Mouse (Mus musculus) T-helper 17 cell (primary cell): ENCODE data around the gene Cox20.
"Not testable (repeated sequence)": the region's sequence is repeated elsewhere in the genome, so short reads cannot be mapped to it uniquely, and the experiment has no call there.

Source experiments
- in situ Hi-C, 2 experiments: fragments of 300-600 bp; cut with MboI, MseI; formaldehyde crosslinking; loops; 1 replicate in 1 of 2; 2 replicates in 1 of 2; pipeline ENCODE4 v1.15.1; 2025; ENCODE audit warnings: high pct_unique_total_duplicates in 2 of 2

Cox20 gene

GRCm38 (mm10) chr1:178318389-178319184, at the start of gene Cox20:
Cox20 (plus strand) TSS chr1:178319130.
- in situ Hi-C loops, result loop anchor here (10.0 kb wide), 2 partner anchors 334 to 514 kb away; partner anchors contain the start of gene Catspere2 (in 1 of the 2)

- in situ Hi-C loops, result loop anchor here in 1 of 2 experiments (25.0 kb wide), 1 partner anchor 1067 kb away; no protein-coding TSS in a partner anchor
Observed at GRCm38 (mm10) chr1:178270635-178271034, 48.3 kb upstream of the Cox20 start.

DNA sequence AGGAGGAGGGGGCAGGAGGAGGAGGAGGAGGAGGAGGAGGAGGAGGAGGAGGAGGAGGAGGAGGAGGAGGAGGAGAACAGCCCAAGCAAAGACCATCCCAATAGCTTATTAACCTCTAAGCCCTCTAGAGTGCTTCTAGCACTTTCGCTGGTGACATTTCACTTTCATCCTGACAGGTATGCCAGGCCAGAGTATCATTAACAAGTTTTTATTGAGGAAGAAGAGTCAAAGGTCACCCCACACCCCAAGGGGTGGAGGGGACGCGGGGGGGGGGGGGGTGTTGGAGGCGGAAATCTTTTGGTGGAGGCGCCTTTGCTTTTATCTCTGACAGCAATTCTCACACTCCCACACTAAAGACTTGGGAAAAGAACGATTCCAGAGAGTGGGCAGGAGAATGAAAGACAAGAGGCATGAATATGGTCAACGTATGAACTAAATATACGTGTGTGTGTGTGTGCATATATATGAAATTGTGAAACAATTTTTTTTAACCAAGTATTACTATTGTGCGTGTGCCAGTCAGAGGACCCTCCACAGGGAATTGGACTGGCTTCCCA, 43.7 kb upstream of the Cox20 start:
- in situ Hi-C loops, result no loop called here

DNA sequence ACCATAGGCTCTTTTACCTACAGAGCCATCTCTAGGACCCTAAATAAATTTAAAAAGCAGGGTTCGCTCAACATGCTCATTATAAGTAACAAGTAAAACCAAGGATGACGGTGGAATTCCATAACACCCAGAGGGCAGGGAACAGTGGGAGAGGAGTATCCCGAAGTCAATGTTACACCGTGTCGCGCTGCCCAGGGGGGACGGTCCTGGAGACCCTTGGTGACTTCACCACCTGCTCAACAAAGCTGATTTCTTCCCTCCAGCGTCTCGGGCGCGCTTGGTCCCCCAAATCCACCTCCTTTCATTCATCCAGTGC, 43.2 kb upstream of the Cox20 start:
- in situ Hi-C loops, result no loop called here

DNA sequence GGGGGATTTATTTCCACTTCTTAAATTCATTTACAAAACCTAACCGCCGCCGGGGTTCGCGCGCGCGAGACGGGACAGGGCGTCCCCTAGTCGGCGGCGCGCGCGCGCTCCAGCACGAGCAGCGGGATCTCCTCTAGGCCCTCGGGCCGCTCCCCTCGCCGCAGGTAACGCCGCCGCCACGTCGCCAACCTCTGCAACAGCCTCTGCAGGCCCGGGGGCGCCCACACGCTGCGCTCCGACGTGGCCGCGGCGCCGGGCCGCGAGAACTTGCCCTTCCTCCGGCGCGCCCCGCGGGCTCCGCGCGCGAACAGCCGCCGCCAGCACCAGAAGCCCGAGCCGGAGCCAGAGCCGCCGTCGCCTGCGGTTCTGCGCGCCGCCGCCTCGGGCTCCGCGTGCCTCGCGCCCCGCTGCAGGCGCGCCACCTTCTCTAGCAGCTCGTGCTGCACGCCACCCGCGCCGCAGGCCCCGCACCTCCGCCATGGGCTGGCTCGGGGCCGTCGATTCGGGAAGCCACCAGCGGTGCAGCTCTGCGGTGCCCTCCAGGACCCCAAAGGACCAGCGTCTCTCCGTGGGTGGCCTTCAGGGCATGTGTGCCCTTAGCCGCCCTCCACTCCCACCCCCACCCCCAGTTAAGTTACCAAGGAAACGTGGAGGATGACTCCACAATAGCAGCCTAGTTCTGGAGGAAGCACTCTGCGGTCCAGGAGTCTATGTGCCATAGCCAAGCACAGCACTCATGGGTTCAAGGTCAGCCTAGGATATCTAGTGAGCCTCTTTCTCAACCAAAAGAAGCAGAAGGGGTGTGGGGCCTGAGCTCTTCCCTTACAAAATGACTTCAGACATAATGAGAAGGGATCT, 42.6 kb upstream of the Cox20 start:
- in situ Hi-C loops, result no loop called here

- in situ Hi-C loops, result not testable (repeated sequence)
Observed at GRCm38 (mm10) chr1:178283314-178283713, 35.6 kb upstream of the Cox20 start.

- in situ Hi-C loops, result no loop called here
Observed at GRCm38 (mm10) chr1:178283946-178284720, 34.8 kb upstream of the Cox20 start.

GRCm38 (mm10) chr1:178287601-178288176, 31.2 kb upstream of the Cox20 start:
- in situ Hi-C loops, result no loop called here

- in situ Hi-C loops, result no loop called here
Observed at GRCm38 (mm10) chr1:178291716-178292115, 27.2 kb upstream of the Cox20 start.

- in situ Hi-C loops, result no loop called here
Observed at GRCm38 (mm10) chr1:178294051-178294450, 24.9 kb upstream of the Cox20 start.

DNA sequence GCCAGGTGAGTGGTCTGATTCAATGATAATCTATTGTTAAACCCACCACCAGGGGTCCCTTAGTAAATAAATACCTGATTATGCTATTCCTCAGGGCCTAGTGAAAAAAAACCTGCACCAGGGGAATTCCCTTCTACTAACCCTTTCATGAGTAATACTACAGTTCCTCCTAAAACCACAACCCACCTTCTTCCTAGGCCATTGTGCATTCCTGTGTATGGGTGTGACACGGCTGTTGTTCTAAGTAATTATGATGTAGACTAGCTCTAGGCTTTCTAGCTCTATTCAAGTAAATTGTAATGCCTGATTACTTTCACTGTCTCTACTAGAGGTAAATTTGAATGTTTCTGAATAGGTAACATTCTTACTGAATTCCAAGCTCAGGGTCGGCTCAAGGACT, 17.7 kb upstream of the Cox20 start:
- in situ Hi-C loops, result loop anchor here (5.0 to 10.0 kb wide), 4 partner anchors 44 to 356 kb away; no protein-coding TSS in a partner anchor

DNA sequence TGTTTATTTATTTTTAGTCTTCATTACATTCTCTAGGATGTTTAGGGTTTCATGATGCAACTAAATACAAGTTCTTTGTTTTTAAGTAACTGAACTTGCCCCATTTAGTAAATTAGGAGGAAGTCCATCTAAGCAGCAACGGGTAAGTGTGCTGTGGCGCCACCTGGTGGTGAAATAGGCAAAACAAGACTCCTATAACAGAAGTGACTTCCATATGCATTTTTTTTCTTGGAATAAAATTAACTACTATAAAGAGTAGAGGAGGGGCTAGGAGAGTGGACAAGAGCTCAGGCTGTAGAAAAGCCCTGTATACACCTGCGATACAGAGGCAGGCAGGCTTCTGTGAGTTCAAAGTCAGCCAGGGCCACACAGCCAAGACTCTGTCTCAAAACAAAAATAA, 15.5 kb upstream of the Cox20 start:
- in situ Hi-C loops, result loop anchor here (5.0 to 10.0 kb wide), 4 partner anchors 46 to 359 kb away; no protein-coding TSS in a partner anchor

DNA sequence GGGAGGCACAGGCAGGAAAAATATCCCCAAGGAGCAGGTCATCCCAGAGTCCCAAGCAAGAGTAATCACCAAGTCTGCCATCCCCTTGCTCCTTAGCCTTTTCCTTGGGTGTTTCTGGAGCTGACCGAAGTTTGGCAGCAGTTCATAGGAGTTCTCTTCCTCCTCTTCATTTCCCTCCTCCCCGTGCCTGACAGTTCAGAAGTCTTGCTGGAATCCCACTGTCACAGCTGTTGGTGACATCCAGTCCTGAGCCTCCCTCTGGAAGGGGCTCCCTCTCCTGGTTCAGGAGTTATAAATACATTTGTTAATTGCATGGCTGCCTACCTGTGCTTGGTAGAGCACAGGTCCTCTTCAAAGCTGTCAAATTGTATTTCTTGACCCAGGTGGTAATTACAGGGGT, 9.4 kb upstream of the Cox20 start:
- in situ Hi-C loops, result loop anchor here (5.0 to 10.0 kb wide), 2 partner anchors 167 to 365 kb away; no protein-coding TSS in a partner anchor

DNA sequence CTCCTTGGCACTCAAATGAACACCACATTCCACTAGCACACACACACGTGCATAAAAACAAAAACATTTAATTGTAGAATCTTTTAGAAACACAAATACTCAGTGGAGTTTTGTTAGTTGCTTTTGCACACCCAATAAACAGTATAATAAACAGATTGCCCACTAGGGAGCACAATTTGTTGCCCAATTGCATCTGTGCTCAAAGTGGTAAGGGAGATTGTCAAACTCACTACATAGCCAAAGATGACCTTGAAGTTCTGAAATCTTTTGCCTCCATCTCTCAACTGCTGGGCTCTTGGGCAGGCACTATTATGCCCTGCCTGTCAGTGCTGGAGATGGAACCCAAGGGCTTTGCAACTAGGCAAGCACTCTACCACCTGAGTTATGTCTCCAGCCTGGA, 8.8 kb upstream of the Cox20 start:
- in situ Hi-C loops, result loop anchor here (5.0 to 10.0 kb wide), 3 partner anchors 113 to 505 kb away; partner anchors contain the start of gene Catspere2 (in 1 of the 2)

DNA sequence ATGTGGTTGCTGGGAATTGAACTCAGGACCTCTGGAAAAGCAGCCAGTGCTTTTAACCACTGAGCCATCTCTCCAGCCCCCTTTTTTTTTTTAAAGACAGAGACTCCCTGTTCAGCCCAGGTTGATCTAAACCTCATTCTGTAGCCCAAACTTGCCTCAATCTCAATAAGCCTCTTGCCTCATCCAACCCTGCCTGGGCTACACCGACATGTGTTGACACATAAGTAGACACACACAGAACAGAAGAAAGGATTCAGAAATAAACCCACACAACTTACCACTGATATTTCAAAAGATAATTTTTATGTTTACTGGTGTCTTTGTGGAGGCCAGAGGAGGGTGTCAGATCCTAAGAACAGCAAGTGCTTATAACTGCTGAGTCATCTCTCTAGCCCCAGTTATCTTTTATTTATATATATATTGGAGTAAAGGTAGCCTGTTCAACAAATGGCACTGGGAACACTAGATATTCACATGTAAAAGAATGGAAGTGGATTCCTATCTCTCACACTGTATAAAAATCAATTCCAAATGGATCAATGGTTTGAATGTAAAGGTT, 5.8 kb upstream of the Cox20 start:
- in situ Hi-C loops, result loop anchor here (5.0 to 10.0 kb wide), 3 partner anchors 116 to 508 kb away; partner anchors contain the start of gene Catspere2 (in 1 of the 2)

GRCm38 (mm10) chr1:178314236-178314635, 4.7 kb upstream of the Cox20 start:
- in situ Hi-C loops, result loop anchor here (5.0 to 10.0 kb wide), 3 partner anchors 117 to 509 kb away; partner anchors contain the start of gene Catspere2 (in 1 of the 2)

DNA sequence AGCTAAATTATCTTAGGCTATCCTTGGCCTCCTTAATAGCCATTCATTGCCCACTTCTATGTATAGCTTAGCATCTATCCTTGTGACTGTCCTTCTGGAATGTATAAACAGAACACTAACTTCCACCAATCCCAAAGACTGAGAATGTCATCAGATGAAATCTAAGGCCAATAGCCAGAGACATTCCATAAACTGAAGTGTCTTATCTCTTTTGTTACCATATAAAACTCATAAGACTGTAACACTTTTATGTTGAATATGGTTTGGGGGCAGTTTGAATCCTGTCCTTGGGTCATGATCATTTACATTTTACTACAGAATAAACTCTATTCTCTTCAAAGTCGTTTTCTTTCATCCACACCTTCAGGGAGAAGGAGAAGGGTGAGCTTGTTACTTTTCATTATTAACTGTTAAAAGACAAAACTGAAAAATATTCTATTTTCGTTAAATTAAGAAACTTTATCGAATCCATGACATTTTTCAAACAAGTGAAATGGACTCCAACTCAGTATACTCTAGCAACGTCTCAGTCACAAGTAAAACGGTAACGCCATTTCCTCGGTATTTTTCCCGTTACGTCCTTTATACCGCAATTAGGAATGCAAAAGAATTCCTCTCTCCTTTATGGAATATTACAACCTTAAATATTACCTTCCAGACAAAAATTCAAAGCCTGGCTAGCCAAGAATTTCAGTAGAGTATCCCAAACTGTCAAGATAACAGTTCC, 1.5 kb upstream of the Cox20 start:
- in situ Hi-C loops, result loop anchor here (10.0 kb wide), 2 partner anchors 333 to 513 kb away; partner anchors contain the start of gene Catspere2 (in 1 of the 2)

DNA sequence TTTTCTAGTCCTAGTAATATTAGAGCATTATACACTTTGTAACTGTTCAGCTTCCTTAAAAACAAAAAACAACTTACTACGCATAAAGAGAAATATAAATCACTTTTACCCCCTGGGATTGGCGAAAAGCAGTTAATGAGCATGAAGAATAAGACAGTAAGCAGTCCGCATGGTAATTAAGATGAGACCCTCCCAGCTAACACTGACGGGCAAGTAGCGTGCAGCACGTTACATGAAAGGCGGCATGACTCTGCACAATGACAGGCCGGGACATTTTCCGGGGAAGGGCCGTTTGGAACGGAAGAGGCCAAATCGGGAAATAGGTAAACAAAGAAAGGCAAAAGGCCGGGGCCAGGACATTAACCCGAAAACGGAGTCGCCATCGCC, 935 bp upstream of the Cox20 start:
- in situ Hi-C loops, result loop anchor here (10.0 kb wide), 2 partner anchors 333 to 513 kb away; partner anchors contain the start of gene Catspere2 (in 1 of the 2)
